Mouse (Mus musculus) brain, embryonic 14.5 days (tissue): ENCODE data around the gene Med9.
A peak's percentile ranks its signal among the peaks of the same experiment; 100 is the strongest.

ENCODE experiments used
- CTCF ChIP-seq: fragments of 200-500 bp; IDR thresholded peaks from 2 replicates; pipeline ENCODE4 v1.5.1; 2012; ENCODE audit warnings: inconsistent platforms, mild to moderate bottlenecking, moderate library complexity, borderline replicate concordance; ENCODE audit not compliant: insufficient read depth, insufficient read length; ENCODE audit errors: extremely low read depth
- POLR2A ChIP-seq: fragments of 200-500 bp; IDR thresholded peaks from 2 replicates; pipeline ENCODE4 v1.6.1; 2012; ENCODE audit warnings: mild to moderate bottlenecking, inconsistent platforms, borderline replicate concordance; ENCODE audit not compliant: poor library complexity, insufficient read depth, insufficient read length, severe bottlenecking; ENCODE audit errors: extremely low read depth

- TF ChIP-seq CTCF: peak; percentile 93
- no peak for TF ChIP-seq POLR2A
These were observed 17.5 kb downstream of the Med9 start for GRCm38 (mm10) chr11:59965227-59966101.
